Mouse (Mus musculus): ENCODE results near the gene Ripply1. TPM values are rescaled to one million over a fixed set of nuclear protein-coding genes. Genes with fewer than 3 reads are reported as not detected.

The Ripply1 gene
- polyA plus RNA-seq (2012; rRNA removed) = 0.15 TPM in 2 replicates

- WGBS = 63% methylated on average over 6 of the region's 6 CpGs
- TF ChIP-seq CTCF (IDR thresholded peaks at IDR 0.05; ENCODE audit: insufficient read depth, low read length) (no peak), POLR2A (IDR thresholded peaks at IDR 0.05; ENCODE audit: borderline replicate concordance, extremely low read depth, low read depth, low read length) (no peak)
- no peak within 1 kb of the TSS for H3K4me3 ChIP-seq (replicated peaks; ENCODE audit: extremely low read depth, low read depth, low read length)
Observed at GRCm38 (mm10) chrX:139782278-139783044, at the start of gene Ripply1. Gene Ripply1 (minus strand): TSS chrX:139782353.

DNA sequence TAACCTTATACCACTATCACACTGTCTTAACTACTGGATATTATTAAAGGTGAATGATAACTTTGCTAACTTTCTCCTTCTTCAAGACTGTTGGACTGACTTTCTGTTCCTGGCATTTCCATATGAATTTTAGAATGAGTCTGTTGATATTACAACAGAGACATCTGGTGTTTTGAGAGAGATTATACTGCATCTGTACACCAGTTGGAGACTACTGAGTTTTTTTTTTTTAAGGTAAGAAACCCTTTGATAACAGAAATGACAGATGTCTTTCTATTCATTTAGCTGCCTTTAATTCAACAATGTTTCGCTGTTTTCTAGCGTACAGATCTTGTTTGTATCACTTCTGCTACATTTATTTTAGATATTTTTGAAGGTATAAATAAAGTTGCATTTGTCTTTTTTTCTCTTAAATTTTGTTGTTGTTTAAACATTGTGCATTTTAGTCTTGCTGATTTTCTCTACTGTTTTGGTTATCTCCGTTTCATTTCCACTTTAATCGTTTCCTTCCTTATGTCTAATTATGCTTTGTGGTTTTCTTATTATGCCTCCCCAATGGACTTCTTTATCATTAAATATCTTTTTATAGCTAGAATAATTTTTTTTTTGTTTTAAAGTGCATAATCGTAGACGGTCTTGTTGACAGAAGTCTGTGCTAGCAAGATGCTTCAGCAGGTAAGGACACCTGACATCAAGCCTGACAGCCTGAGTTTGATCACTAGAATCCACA is 46.4 kb upstream of the Ripply1 start:
- WGBS = 85% methylated on average over 6 of the region's 6 CpGs
- H3K4me3 ChIP-seq (replicated peaks; ENCODE audit: extremely low read depth, low read depth, low read length) = no peak overlapping the region
- no peaks in the 10 kb centered on the region for H3K4me1 ChIP-seq (ENCODE audit: control insufficient read depth, insufficient read depth, low read length)
- DNase-seq = no peak
- TF ChIP-seq CTCF (IDR thresholded peaks at IDR 0.05; ENCODE audit: insufficient read depth, low read length) (no peak), POLR2A (IDR thresholded peaks at IDR 0.05; ENCODE audit: borderline replicate concordance, extremely low read depth, low read depth, low read length) (no peak)

More at GRCm38 (mm10) chrX:139782278-139783044, at the start of gene Ripply1:
- peaks cover 2% of the 10 kb centered on the region; the same call in 1 of the 2 replicates for H3K4me1 ChIP-seq (ENCODE audit: control insufficient read depth, insufficient read depth, low read length)
- DNase-seq = no peak

- no peak for TF ChIP-seq POLR2A (IDR thresholded peaks at IDR 0.05; ENCODE audit: borderline replicate concordance, extremely low read depth, low read depth, low read length)
- no peak for TF ChIP-seq CTCF (IDR thresholded peaks at IDR 0.05; ENCODE audit: insufficient read depth, low read length)
- no peak overlapping the region for H3K4me3 ChIP-seq (replicated peaks; ENCODE audit: extremely low read depth, low read depth, low read length)
- H3K4me1 ChIP-seq (ENCODE audit: control insufficient read depth, insufficient read depth, low read length) = no peaks in the 10 kb centered on the region
- WGBS = 79% methylated on average over 4 of the region's 4 CpGs
- no peak for DNase-seq
Observed at GRCm38 (mm10) chrX:139826926-139827325, 44.8 kb upstream of the Ripply1 start.

GRCm38 (mm10) chrX:139825402-139825801 is 43.2 kb upstream of the Ripply1 start:
- Histone ChIP-seq H3K4me3 (replicated peaks; ENCODE audit: extremely low read depth, low read depth, low read length) (no peak overlapping the region), H3K4me1 (ENCODE audit: control insufficient read depth, insufficient read depth, low read length) (no peaks in the 10 kb centered on the region)
- no peak for DNase-seq
- TF ChIP-seq CTCF (IDR thresholded peaks at IDR 0.05; ENCODE audit: insufficient read depth, low read length) = no peak
- WGBS = 75% methylated on average over 1 of the region's 1 CpGs

- WGBS = 55% methylated on average over 5 of the region's 5 CpGs
- no peak for DNase-seq
- H3K4me3 ChIP-seq (replicated peaks; ENCODE audit: extremely low read depth, low read depth, low read length) = no peak overlapping the region
- TF ChIP-seq CTCF (IDR thresholded peaks at IDR 0.05; ENCODE audit: insufficient read depth, low read length) = no peak
- no peak for TF ChIP-seq POLR2A (IDR thresholded peaks at IDR 0.05; ENCODE audit: borderline replicate concordance, extremely low read depth, low read depth, low read length)
- peaks cover 4% of the 10 kb centered on the region; the same call in 1 of the 2 replicates for H3K4me1 ChIP-seq (ENCODE audit: control insufficient read depth, insufficient read depth, low read length)
Observed at GRCm38 (mm10) chrX:139815201-139815600, 33.0 kb upstream of the Ripply1 start.

DNA sequence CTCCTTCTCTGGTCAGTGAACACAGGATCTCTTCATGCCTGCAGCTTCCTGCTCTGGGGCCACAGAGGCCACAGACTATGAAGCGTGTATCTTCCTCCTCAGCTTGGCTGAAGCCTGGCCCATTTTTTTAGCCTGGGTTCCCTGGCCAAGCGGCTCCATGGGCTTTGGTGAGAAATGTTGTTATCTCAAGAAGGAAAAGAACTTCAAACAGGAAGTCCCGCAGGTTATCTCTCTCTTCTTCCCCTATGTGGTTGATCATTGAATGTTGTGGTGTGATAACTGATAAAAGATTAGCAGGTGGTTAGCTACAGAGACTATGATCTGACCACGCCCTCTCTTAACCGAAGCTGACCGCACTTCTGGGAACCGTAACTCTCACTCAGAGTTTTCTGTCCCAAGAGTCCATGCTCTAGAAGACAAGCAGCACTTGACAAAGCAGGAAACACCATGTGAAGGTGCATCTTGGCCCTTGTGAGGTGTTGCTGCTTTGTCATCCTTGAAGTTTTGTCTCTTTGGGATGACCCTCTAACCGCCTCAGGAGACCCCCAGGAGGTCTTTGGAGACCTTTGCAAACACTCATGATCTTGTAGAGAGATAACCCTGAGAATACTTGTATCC is 32.0 kb upstream of the Ripply1 start:
- 59% methylated on average over 8 of the region's 8 CpGs for WGBS
- DNase-seq = no peak

DNA sequence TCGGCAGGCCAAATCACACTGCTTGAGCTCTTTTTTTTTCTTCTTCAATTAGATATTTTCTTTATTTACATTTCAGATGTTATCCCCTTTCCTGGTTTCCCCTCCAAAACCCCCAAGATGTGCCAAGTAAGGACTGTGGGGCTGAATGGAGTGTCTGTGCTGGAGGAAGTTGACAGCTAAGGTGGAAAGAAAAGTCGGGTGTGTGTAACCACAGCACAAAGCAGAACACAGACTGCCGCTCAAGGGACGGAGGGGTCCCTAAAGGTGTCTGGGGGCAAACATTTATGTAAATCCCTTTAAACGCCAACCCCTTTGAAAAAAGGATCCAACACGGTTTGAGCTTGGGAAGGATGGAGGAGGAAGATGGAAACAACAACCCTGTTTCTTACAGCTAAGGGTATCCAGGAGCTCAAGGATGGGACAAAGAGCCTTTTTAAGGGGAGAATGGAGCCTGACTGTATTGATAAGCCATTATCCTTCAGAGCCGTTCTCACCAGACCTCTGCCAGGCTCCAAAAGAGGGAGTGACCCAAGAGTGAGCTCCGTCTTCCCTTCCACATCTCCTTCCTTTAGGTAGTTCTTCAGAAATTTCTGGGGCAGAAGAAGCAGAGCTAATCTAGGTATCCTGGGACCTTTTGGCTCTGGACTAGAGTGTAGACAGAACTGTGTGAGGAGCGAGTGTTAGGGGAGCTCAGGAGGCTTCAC is 31.3 kb upstream of the Ripply1 start:
- Histone ChIP-seq H3K4me3 (replicated peaks; ENCODE audit: extremely low read depth, low read depth, low read length) (no peak overlapping the region), H3K4me1 (ENCODE audit: control insufficient read depth, insufficient read depth, low read length) (peaks cover 4% of the 10 kb centered on the region; the same call in 1 of the 2 replicates)
- DNase-seq = no peak
- TF ChIP-seq POLR2A (IDR thresholded peaks at IDR 0.05; ENCODE audit: borderline replicate concordance, extremely low read depth, low read depth, low read length) (no peak), CTCF (IDR thresholded peaks at IDR 0.05; ENCODE audit: insufficient read depth, low read length) (no peak)
- 76% methylated on average over 9 of the region's 9 CpGs for WGBS

More for the DNA sequence above, 32.0 kb upstream of the Ripply1 start:
- Histone ChIP-seq H3K4me3 (replicated peaks; ENCODE audit: extremely low read depth, low read depth, low read length) (no peak overlapping the region), H3K4me1 (ENCODE audit: control insufficient read depth, insufficient read depth, low read length) (peaks cover 4% of the 10 kb centered on the region; the same call in 1 of the 2 replicates)
- TF ChIP-seq CTCF (IDR thresholded peaks at IDR 0.05; ENCODE audit: insufficient read depth, low read length) = no peak
- TF ChIP-seq POLR2A (IDR thresholded peaks at IDR 0.05; ENCODE audit: borderline replicate concordance, extremely low read depth, low read depth, low read length) = no peak

- H3K4me1 ChIP-seq (ENCODE audit: control insufficient read depth, insufficient read depth, low read length) = peaks cover 4% of the 10 kb centered on the region; the same call in 1 of the 2 replicates
- TF ChIP-seq CTCF (IDR thresholded peaks at IDR 0.05; ENCODE audit: insufficient read depth, low read length) = no peak
- no peak for TF ChIP-seq POLR2A (IDR thresholded peaks at IDR 0.05; ENCODE audit: borderline replicate concordance, extremely low read depth, low read depth, low read length)
- 73% methylated on average over 3 of the region's 3 CpGs for WGBS
- no peak for DNase-seq
- no peak overlapping the region for H3K4me3 ChIP-seq (replicated peaks; ENCODE audit: extremely low read depth, low read depth, low read length)
Observed at GRCm38 (mm10) chrX:139812636-139813298, 30.6 kb upstream of the Ripply1 start.
